Mouse (Mus musculus) heart, embryonic 16.5 days (tissue): ENCODE data around the gene Esyt3. TPM values are rescaled to one million over a fixed set of nuclear protein-coding genes. Genes with fewer than 3 reads are reported as not detected.
A peak's percentile ranks its signal among the peaks of the same experiment; 100 is the strongest.

Experiments used
- ATAC-seq: fragments of 200-750 bp; cut with Nextera tagmentation; replicated peaks from 2 replicates; pipeline ENCODE4 v1.8.0; 2017; ENCODE audit warnings: moderate number of reproducible peaks; ENCODE audit not compliant: insufficient read depth, low FRiP score; ENCODE audit errors: extremely low read depth
- H3K27ac ChIP-seq: fragments of 300-500 bp; sonication (generic); 2 replicates; pipeline ENCODE4 v1.5.1; 2014; ENCODE audit warnings: mild to moderate bottlenecking, low read length, control low read depth, moderate library complexity
- H3K27me3 ChIP-seq: fragments of 300-500 bp; sonication (generic); 2 replicates; pipeline ENCODE4 v1.6.1; 2014; ENCODE audit warnings: low read length, mixed read lengths; ENCODE audit not compliant: control insufficient read depth, insufficient read depth
- H3K36me3 ChIP-seq: fragments of 300-500 bp; sonication (generic); 2 replicates; pipeline ENCODE4 v1.6.1; 2014; ENCODE audit not compliant: control insufficient read depth, insufficient read depth
- H3K4me1 ChIP-seq: fragments of 300-500 bp; sonication (generic); 2 replicates; pipeline ENCODE4 v1.6.1; 2014; ENCODE audit warnings: low read length, mixed read lengths; ENCODE audit not compliant: control insufficient read depth, insufficient read depth
- H3K4me2 ChIP-seq: fragments of 300-500 bp; sonication (generic); 2 replicates; pipeline ENCODE4 v1.6.1; 2014; ENCODE audit warnings: low read depth, mild to moderate bottlenecking, control low read depth, low read length
- H3K4me3 ChIP-seq: fragments of 300-500 bp; sonication (generic); 2 replicates; pipeline ENCODE4 v1.5.1; 2014; ENCODE audit warnings: mild to moderate bottlenecking, control low read depth, low read length
- H3K9ac ChIP-seq: fragments of 300-500 bp; sonication (generic); 2 replicates; pipeline ENCODE4 v1.6.1; 2014; ENCODE audit warnings: low read length, control low read depth
- H3K9me3 ChIP-seq: fragments of 300-500 bp; sonication (generic); replicated peaks from 2 replicates; pipeline ENCODE4 v1.6.1; 2016; ENCODE audit warnings: low read length; ENCODE audit not compliant: control insufficient read depth
- WGBS: fragments of 180-500 bp; shearing (Covaris S2); extraction: QIAGEN DNeasy Blood & Tissue Kit; methylation state at CpG from one replicate; pipeline ENCODE4 v1.1.7; 2014; 5-methylcytosine and 5-hydroxymethylcytosine counted together
- polyA plus RNA-seq: library from polyadenylated mRNA; unstranded; fragments of >200 nt; fragmentation: Nextera tagmentation; extraction: Ambion mirVana; gene quantifications from 2 replicates; pipeline ENCODE4 v1.2.1, GENCODE M21; 2015

The Esyt3 gene
- polyA plus RNA-seq, 1 experiment from 2014 or later = 0.14 TPM

GRCm38 (mm10) chr9:99390201-99390600 lies 31.8 kb upstream of the Esyt3 start:
- no peaks in the 10 kb centered on the region for H3K9me3 ChIP-seq
- 63% methylated on average over 5 of the region's 5 CpGs for WGBS
- H3K4me1 ChIP-seq = no peaks in the 10 kb centered on the region
- no peak overlapping the region for H3K4me2 ChIP-seq
- no peak overlapping the region for H3K27ac ChIP-seq
- H3K36me3 ChIP-seq = peaks cover 8% of the 10 kb centered on the region; the same call in 1 of the 2 replicates
- ATAC-seq = no peak
- H3K27me3 ChIP-seq = no peaks in the 10 kb centered on the region
- no peak overlapping the region for H3K9ac ChIP-seq
- no peak overlapping the region for H3K4me3 ChIP-seq

DNA sequence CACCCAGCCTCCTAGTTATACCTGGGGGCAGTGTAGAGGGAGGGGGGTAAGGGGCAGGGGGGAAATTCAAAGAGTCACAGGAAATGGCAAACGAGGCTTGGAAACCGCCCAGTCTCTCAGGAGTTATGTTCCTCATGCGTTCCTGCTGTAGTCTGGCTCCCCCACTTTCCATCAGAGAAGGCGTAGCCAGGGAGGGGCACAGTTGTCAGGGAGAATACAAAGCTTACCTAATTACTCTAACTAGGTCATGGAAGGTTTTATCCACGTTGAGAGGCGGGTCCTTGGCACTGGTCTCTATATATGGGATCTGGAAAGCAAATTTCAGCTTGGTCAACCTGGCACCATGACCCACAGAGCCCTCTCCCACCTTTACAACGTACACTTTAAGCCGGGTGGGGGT lies 31.1 kb upstream of the Esyt3 start:
- no peak overlapping the region for H3K4me2 ChIP-seq
- H3K4me3 ChIP-seq = no peak overlapping the region
- H3K4me1 ChIP-seq = no peaks in the 10 kb centered on the region
- 80% methylated on average over 8 of the region's 8 CpGs for WGBS
- H3K9ac ChIP-seq = no peak overlapping the region
- no peak overlapping the region for H3K27ac ChIP-seq
- peaks cover 8% of the 10 kb centered on the region; the same call in 1 of the 2 replicates for H3K36me3 ChIP-seq
- no peak for ATAC-seq
- H3K9me3 ChIP-seq = no peaks in the 10 kb centered on the region
- no peaks in the 10 kb centered on the region for H3K27me3 ChIP-seq

DNA sequence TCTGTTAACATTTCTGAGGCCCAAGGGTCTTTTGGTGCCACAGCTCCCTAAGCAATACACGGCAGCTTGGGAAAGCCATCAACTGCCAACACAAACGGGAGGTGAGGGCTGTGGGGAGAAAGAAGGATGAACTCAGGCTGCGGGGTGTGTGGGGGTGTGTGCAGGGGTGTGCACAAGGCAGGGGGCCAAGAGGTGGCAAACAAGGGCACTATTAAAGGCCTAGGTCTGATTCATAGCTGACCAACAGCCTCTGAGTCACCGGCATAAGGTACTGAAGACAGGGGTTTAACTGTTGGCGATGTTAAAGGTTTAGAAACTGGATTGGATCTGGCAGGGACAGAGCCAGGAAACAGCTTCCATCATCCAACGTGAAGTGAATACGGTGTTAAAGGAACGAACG lies 30.5 kb upstream of the Esyt3 start:
- WGBS = 73% methylated on average over 9 of the region's 9 CpGs
- H3K27ac ChIP-seq = no peak overlapping the region
- no peak overlapping the region for H3K4me3 ChIP-seq
- H3K9ac ChIP-seq = no peak overlapping the region
- ATAC-seq = no peak
- peaks cover 8% of the 10 kb centered on the region; the same call in 1 of the 2 replicates for H3K36me3 ChIP-seq
- no peaks in the 10 kb centered on the region for H3K27me3 ChIP-seq
- H3K9me3 ChIP-seq = no peaks in the 10 kb centered on the region
- no peaks in the 10 kb centered on the region for H3K4me1 ChIP-seq
- no peak overlapping the region for H3K4me2 ChIP-seq

GRCm38 (mm10) chr9:99388078-99388477 lies 29.7 kb upstream of the Esyt3 start:
- Histone ChIP-seq H3K27ac (no peak overlapping the region), H3K27me3 (no peaks in the 10 kb centered on the region), H3K9ac (no peak overlapping the region), H3K36me3 (peaks cover 8% of the 10 kb centered on the region; the same call in 1 of the 2 replicates), H3K4me1 (no peaks in the 10 kb centered on the region), H3K4me3 (no peak overlapping the region), H3K9me3 (no peaks in the 10 kb centered on the region), H3K4me2 (no peak overlapping the region)
- 72% methylated on average over 5 of the region's 5 CpGs for WGBS
- ATAC-seq = no peak

GRCm38 (mm10) chr9:99382556-99382955 lies 24.2 kb upstream of the Esyt3 start:
- H3K27me3 ChIP-seq = no peaks in the 10 kb centered on the region
- no peak overlapping the region for H3K9ac ChIP-seq
- no peaks in the 10 kb centered on the region for H3K36me3 ChIP-seq
- H3K4me3 ChIP-seq = no peak overlapping the region
- ATAC-seq = no peak
- no peaks in the 10 kb centered on the region for H3K9me3 ChIP-seq
- H3K4me1 ChIP-seq = no peaks in the 10 kb centered on the region
- 54% methylated on average over 9 of the region's 9 CpGs for WGBS
- no peak overlapping the region for H3K27ac ChIP-seq
- no peak overlapping the region for H3K4me2 ChIP-seq

GRCm38 (mm10) chr9:99379194-99379593 lies 20.8 kb upstream of the Esyt3 start:
- ATAC-seq = no peak
- WGBS = 48% methylated on average over 5 of the region's 5 CpGs

DNA sequence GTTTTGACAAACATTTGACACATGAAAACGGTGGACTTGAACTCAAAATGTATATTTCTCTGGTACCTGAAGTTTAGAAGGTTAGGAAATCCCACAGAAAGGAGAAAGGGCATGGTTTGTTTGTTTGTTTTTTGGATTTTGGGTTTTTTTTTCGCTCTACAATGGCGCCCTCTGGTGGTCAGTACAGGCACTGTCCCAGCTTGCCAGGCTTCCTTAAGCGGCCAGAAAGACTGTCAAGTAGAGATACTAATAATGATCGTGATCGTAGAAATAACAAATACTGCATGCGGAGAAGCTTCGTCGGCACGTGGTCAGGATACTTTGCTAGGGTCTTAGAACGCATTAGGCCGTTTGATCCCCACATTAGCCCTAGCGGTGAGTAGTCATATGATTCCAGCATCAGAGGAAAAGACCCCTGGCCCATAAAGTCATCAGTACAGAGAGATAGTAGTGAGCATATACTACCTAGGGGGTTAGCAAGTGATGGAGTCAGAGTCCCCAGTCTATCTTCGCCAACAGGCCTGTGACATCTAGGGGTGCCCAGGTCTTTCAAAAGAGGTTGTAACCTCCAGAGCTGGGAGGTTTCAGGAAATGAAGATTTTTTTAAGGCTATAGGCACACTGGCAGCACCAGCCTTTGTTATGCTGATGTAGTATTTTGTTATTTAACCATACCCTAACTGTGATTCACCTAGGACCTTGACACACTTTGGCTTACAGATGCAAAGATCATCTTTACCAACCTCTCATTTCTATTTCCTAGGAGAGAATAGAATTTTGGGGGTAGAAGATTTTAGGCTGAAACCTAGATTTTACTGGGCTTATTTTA lies 18.4 kb upstream of the Esyt3 start:
- Histone ChIP-seq H3K9me3 (no peaks in the 10 kb centered on the region), H3K27ac (no peak overlapping the region), H3K27me3 (no peaks in the 10 kb centered on the region), H3K4me1 (no peaks in the 10 kb centered on the region), H3K4me3 (no peak overlapping the region), H3K36me3 (no peaks in the 10 kb centered on the region), H3K9ac (no peak overlapping the region), H3K4me2 (0 out of 2 replicates have a peak overlapping the region, but pooled peaks have one; percentile 20)
- WGBS = 6% methylated on average over 14 of the region's 14 CpGs
- ATAC-seq = no peak

More at GRCm38 (mm10) chr9:99379194-99379593, 20.8 kb upstream of the Esyt3 start:
- no peak overlapping the region for H3K4me2 ChIP-seq
- H3K27ac ChIP-seq = no peak overlapping the region
- no peaks in the 10 kb centered on the region for H3K36me3 ChIP-seq
- no peak overlapping the region for H3K4me3 ChIP-seq
- no peaks in the 10 kb centered on the region for H3K9me3 ChIP-seq
- no peaks in the 10 kb centered on the region for H3K27me3 ChIP-seq
- no peak overlapping the region for H3K9ac ChIP-seq
- H3K4me1 ChIP-seq = no peaks in the 10 kb centered on the region

DNA sequence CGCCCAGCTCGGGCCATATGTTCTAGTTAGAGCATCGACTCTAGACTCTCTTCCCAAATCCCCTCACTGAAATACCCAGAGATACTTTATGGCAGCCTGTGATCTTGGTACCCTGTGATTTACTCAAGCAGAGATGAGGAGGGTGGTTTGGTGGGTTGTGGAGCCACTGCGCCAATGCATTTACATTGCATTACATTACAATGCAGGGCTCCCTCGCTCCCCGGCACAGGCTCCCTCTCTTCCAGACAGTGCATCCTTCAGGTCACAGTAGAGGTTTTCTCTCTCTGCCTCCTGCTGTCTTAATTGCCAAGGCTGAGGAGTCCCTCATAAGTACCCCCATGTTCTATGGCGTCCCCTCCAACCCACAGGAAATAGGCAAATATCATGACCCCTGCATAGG lies 10.1 kb upstream of the Esyt3 start:
- Histone ChIP-seq H3K9me3 (no peaks in the 10 kb centered on the region), H3K4me1 (no peaks in the 10 kb centered on the region), H3K27ac (no peak overlapping the region), H3K9ac (no peak overlapping the region), H3K4me2 (no peak overlapping the region), H3K36me3 (no peaks in the 10 kb centered on the region), H3K27me3 (no peaks in the 10 kb centered on the region), H3K4me3 (no peak overlapping the region)
- ATAC-seq = no peak
- WGBS = 76% methylated on average over 7 of the region's 7 CpGs

DNA sequence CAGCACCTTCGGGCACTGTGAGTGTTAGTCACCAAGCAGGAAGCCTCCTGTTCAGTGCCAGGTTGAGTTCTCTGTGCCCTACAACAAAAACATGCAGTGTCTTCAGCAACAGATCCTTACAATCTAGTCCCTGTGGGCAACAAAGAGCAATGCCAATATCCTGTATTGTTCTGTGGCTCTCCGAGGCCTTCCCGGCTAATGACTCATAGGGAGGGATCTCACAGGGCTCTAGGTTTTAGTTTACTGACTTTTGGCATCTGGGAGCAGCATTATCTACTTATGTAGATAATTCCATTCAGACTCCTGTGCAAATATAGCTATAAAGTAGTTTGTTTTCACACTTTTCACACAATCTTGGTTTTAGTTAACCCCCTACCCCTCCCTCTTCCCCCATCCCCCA lies 7.5 kb upstream of the Esyt3 start:
- H3K27ac ChIP-seq = no peak overlapping the region
- no peak overlapping the region for H3K4me2 ChIP-seq
- 67% methylated on average over 3 of the region's 3 CpGs for WGBS
- no peaks in the 10 kb centered on the region for H3K36me3 ChIP-seq
- H3K4me1 ChIP-seq = no peaks in the 10 kb centered on the region
- H3K9ac ChIP-seq = no peak overlapping the region
- H3K9me3 ChIP-seq = no peaks in the 10 kb centered on the region
- no peak overlapping the region for H3K4me3 ChIP-seq
- peaks cover 3% of the 10 kb centered on the region; the same call in 1 of the 2 replicates for H3K27me3 ChIP-seq
- no peak for ATAC-seq
